Mouse (Mus musculus) adrenal gland, postnatal 10 days (tissue): ENCODE results near the gene Hesx1. TPM values are rescaled to one million over a fixed set of nuclear protein-coding genes. Genes with fewer than 3 reads are reported as not detected.

Experiments used
- total RNA-seq, 2 experiments: library from RNA; stranded (reverse); gene quantifications; 2 replicates each; pipeline ENCODE4 v1.2.3; 2021

The Hesx1 gene
- total RNA-seq, 2 experiments from 2014 or later: 0.36 TPM; not detected in 1

Other genes starting within 250 kb of the Hesx1 start
- gene Asb14, start 99.9 kb upstream of the Hesx1 start, total RNA-seq: 1 to 10 TPM in 1 of 2 experiments, under 1 TPM in 1; 0.45 to 4.8 TPM
- 10 to 100 TPM; 25.8 to 32.7 TPM for gene Appl1, start 23.2 kb upstream of the Hesx1 start, total RNA-seq
- gene Il17rd, start 44.5 kb downstream of the Hesx1 start, total RNA-seq: 1 to 10 TPM; 3.9 to 4.7 TPM
- gene Arhgef3, start 120.5 kb downstream of the Hesx1 start, total RNA-seq: 10 to 100 TPM; 36.5 to 37.3 TPM